Mouse (Mus musculus): ENCODE results near the gene Snd1.

GRCm38 (mm10) chr6:28876492-28876891 lies 401.6 kb downstream of the Snd1 start:
- TF ChIP-seq CTCF (IDR thresholded peaks at IDR 0.05; ENCODE audit: low read depth, low read length) (no peak), POLR2AphosphoS5 (IDR thresholded peaks at IDR 0.05; ENCODE audit: insufficient replicate concordance, low read depth, low read length) (no peak), GATA1 (IDR thresholded peaks at IDR 0.05; ENCODE audit: borderline replicate concordance, low read length) (no peak), TAL1 (conservative IDR thresholded peaks at IDR 0.05; ENCODE audit: low read depth, low read length) (no peak)

Measured in G1E (cell line).